Mouse (Mus musculus): ENCODE results near the gene Snx6. TPM values are rescaled to one million over a fixed set of nuclear protein-coding genes. Genes with fewer than 3 reads are reported as not detected.
"Not testable (repeated sequence)": the region's sequence is repeated elsewhere in the genome, so short reads cannot be mapped to it uniquely, and the experiment has no call there.

Snx6 gene
- total RNA-seq, 2 experiments from 2014 or later: 55.1 to 61.0 TPM

DNA sequence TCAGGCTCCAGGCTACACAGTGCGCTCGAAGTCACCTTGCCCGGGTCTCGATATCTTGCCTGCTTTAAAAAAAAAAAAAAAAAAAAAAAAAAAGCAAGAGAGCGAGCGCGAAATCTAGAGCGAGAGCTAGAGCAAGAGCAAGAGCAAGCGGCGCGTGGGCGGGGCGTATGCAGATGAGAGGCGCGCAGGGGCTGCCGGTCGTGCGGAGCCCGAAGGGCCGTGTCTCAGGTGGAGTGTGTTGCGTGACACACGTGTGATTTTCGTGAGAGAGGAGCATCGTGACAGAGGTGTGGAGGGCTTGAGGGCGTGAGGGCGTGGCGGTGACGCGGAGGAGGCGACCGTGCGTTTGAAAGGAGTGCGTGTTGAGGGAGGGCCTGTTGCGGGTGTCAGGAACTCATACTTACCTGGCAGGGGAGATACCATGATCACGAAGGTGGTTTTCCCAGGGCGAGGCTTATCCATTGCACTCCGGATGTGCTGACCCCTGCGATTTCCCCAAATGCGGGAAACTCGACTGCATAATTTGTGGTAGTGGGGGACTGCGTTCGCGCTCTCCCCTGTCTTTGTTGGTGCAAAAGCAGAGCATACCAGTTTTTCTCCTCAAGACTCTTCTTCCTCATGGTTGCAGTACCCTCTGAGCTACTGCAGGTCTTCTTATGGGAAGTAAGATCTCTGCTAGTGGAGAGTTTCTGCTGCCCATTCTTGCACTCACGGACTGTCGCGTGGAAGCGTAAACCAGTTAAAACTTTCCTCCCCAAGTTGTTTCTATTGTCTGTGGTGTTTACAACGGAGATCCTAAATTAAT is 81.5 kb downstream of the Snx6 start:
- DNase-seq (ENCODE audit: low spot score in 2 of 2): not testable (repeated sequence)

DNA sequence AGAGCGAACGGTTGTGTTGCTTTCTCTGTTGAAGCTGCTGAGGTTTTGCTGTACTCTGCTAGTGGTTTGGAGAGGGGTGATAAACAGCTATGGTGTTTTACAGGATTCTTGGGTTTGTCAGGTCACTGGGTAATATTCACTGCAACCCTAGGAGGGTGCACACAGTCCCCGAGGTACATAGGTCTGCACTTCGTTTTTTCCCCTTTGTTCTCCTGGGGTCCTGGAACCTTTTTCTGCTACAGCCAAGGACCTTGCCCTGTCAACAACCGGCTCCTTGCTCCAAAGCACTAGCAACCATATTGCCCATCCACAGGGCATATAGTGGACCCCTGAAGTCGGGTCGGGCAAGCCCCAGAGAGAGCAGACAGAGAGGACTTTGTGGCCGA is 85.0 kb downstream of the Snx6 start:
- DNase-seq (ENCODE audit: low spot score in 2 of 2): not testable (repeated sequence)

DNA sequence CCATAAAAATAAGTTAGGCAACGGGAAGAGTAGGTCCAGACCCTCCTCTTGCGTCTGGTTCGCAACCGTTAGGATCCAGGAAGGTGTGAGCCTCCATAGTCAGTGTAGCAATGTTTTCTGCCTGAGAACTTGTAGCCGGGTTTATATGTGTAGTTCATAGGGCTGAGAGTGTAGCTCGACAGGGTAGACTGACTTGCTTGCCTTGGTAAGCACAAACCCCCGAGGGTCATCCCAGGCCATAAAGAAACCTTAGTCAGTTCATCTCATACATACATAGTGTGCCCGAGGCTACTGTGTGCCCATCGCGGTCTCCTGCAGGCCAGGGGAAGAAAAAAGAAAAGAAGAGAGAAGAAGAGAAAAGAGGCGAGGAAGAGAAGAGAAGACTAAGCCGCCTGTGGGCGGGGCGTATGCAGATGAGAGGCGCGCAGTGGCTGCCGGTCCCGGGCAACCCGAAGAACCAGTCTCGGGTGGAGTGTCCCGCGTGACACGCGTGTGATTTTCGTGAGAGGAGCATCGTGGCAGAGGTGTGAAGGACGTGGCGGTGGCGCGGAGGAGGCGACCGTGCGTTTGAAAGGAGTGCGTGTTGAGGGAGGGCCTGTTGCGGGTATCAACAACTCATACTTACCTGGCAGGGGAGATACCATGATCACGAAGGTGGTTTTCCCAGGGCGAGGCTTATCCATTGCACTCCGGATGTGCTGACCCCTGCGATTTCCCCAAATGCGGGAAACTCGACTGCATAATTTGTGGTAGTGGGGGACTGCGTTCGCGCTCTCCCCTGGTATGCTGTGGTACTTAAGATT is 85.6 kb downstream of the Snx6 start:
- DNase-seq (ENCODE audit: low spot score in 2 of 2): not testable (repeated sequence)

DNA sequence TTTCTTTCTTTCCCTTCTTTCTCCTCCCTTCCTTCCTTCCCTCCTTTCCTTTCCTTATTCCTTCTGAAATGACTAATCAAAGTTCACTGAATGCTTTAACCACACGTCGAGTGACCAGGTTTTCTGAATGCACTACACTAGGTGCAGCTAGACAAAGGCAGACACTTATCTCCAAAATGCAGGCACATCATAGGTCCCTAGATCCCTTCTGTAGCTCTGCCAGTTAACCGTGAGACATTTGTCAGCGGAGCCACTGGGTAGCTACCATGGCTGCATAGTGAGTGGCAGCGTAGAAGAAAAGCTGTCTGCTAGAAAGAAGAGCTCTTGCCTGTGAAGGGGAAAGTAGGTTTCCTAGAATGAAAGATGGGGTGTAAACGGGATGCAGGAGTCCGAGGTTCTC is 96.1 kb downstream of the Snx6 start:
- no peak for DNase-seq (ENCODE audit: low spot score in 2 of 2)

DNA sequence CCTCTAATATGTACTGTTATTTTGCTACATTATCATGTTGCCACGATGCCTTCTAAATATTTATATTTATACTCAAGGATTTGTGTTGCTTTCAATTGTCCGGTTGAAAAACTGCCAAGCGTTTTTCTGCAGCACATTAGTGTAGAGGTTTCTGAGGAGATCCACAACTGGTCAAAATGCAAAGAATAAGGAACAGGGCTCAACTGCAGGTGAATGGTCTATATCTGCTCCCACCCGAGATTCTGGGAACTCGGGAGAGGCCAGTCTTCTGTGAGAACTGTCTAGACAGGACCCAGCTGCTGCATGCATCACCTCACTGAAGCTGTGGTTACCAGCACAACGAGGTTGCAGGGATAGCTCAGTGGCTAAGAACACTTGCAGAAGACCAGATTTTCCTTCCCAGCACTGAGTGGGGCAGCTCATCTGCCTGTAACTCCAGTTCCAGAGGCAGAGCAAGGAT is 97.7 kb downstream of the Snx6 start:
- no peak for DNase-seq (ENCODE audit: low spot score in 2 of 2)

DNA sequence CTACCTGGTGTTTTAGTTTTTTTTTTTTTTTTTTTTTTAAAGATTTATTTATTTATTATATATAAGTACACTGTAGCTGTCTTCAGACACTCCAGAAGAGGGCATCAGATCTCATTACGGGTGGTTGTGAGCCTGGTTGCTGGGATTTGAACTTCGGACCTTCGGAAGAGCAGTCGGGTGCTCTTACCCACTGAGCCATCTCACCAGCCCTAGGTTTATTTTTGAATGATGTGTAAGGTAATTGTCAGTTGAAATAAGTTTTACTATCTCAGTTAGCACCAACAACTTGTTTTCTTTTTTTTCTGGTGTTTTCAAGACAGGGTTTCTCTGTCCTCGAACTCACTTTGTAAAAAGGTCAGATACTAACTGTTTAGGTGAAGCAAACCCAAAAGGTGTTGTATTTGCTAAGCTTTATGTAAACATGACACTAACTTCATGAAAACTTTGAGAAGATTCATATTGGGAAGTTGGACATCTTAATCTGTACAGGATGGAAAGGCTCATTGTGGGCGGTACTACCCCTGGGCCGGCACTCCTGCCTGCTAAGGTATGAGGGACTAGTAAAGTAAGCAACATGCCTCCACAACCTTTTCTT is 98.4 kb downstream of the Snx6 start:
- no peak for DNase-seq (ENCODE audit: low spot score in 2 of 2)

Other genes with a start within 250 kb of the Snx6 start
- 10 to 100 TPM; 46.8 to 51.3 TPM for gene Sptssa, start 139.1 kb downstream of the Snx6 start, total RNA-seq (2021)
- 10 to 100 TPM; 25.3 to 32.0 TPM for gene Eapp, start 99.8 kb downstream of the Snx6 start, total RNA-seq (2021)
- gene Cfl2, start 67.2 kb upstream of the Snx6 start, total RNA-seq (2021): 100 to 1,000 TPM; 825 to 895 TPM
- not detected for gene Gm20403, start 190.8 kb upstream of the Snx6 start, total RNA-seq (2021)
- 10 to 100 TPM; 11.4 to 13.4 TPM for gene Baz1a, start 218.6 kb upstream of the Snx6 start, total RNA-seq (2021)

All from gastrocnemius, postnatal 4 days (tissue).